Mouse (Mus musculus) lung, adult 2 months (tissue): ENCODE measurements around the gene Esam.

Experiments used
- CTCF ChIP-seq: fragments of 200-500 bp; IDR thresholded peaks from 2 replicates; pipeline ENCODE4 v1.5.1; 2011; ENCODE audit warnings: mild to moderate bottlenecking, low read length, control low read depth; ENCODE audit not compliant: insufficient read depth
- POLR2A ChIP-seq: fragments of 200-500 bp; IDR thresholded peaks from 2 replicates; pipeline ENCODE4 v1.6.1; 2011; ENCODE audit warnings: low read depth, mild to moderate bottlenecking, control low read depth, low read length, borderline replicate concordance; ENCODE audit errors: extremely low read depth

DNA sequence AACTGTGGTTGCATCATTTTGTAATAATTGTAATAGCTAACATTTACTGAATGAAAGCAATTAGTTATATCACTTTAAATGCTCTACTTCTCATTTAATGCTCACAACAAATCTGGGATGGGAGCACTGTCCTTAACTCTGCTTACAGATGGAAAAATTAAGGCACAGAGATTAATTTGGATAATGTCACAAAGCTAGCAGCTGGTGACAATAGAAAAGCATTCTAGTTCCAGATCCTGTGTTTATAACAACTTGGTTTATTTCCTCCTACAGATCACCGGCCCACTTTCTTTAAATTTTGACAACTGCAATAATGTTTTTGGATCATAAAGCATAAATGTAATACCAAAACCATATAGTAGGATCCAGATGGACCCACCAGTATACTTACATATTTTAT, 21.9 kb upstream of the Esam start:
- TF ChIP-seq POLR2A (no peak), CTCF (no peak)
